Mouse (Mus musculus) spleen, postnatal 0 days (tissue): ENCODE data around the gene Cyp4a29. TPM values are rescaled to one million over a fixed set of nuclear protein-coding genes. Genes with fewer than 3 reads are reported as not detected.

Source experiments
- polyA plus RNA-seq: library from polyadenylated mRNA; unstranded; fragments of >200 nt; fragmentation: Nextera tagmentation; extraction: Ambion mirVana; gene quantifications from 2 replicates; pipeline ENCODE4 v1.2.1, GENCODE M21; 2015

Gene Cyp4a29
- polyA plus RNA-seq: not detected in 2 replicates

DNA sequence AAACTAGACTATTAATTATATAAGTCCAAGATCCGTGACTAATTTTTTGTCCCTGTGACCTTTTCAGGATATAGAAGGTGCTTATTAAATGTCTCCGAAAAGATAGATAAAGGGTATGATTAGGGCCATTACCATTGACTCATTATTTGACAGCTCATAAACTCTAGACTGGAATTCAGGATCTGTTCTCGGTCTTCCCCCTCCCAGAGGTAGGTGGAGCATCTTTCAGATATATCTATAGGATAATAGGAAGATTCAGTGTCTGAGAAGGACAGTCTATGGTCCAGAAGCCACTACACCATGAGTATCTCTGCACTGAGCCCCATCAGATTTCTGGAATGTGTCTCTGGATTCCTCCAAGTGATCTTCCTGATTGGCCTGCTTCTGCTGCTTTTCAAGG is at the start of gene Cyp4a29:
Cyp4a29 (plus strand) TSS at position 301 of the 400 bp plus-strand sequence.

DNA sequence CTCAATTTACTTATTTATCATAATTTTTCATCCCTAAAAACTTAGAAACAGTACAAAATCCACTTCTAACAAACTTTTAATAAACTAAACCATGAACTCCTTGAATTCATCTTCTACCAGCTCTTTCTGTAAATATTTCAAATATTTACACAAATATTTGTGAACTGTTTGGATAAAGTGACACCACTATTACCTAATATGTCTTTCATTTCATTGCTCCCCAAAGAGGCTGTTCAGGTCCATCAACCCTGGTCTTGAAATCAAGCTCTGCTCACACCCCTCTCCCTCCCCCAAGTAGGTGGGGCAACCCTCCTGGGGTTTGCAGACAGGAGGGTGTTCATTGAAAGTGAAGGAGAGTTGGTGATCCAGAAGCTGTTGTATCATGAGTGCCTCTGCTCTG is 56.9 kb downstream of the Cyp4a29 start, which contains the start of gene Cyp4a12a:
Cyp4a12a (plus strand) TSS at position 301 of the 400 bp plus-strand sequence.

Other genes with a start within 250 kb of the Cyp4a29 start
- gene Stil, start 241.9 kb upstream of the Cyp4a29 start, polyA plus RNA-seq: 9.9 and 11.3 TPM in 2 replicates
- 18.9 and 22.7 TPM in 2 replicates for gene Tal1, start 185.7 kb upstream of the Cyp4a29 start, polyA plus RNA-seq
- gene Pdzk1ip1, start 153.4 kb upstream of the Cyp4a29 start, polyA plus RNA-seq: 10.4 and 10.7 TPM in 2 replicates
- gene Cyp4x1, start 107.8 kb upstream of the Cyp4a29 start, polyA plus RNA-seq: 0.02 and 0.07 TPM in 2 replicates
- not detected in 2 replicates for gene Cyp4a12a, start 57.0 kb downstream of the Cyp4a29 start, polyA plus RNA-seq
- gene Cyp4a12b, start 169.5 kb downstream of the Cyp4a29 start, polyA plus RNA-seq: not detected in 2 replicates
- not detected in 2 replicates for gene Cyp4a30b, start 210.5 kb downstream of the Cyp4a29 start, polyA plus RNA-seq